Mouse (Mus musculus): ENCODE measurements at regions not wholly inside any gene's neighbourhood (a gene's known extent, or its start where the extent isn't known, plus 50 kb on each side); places are given as distances from the start of the nearest gene placed in this dataset.

DNA sequence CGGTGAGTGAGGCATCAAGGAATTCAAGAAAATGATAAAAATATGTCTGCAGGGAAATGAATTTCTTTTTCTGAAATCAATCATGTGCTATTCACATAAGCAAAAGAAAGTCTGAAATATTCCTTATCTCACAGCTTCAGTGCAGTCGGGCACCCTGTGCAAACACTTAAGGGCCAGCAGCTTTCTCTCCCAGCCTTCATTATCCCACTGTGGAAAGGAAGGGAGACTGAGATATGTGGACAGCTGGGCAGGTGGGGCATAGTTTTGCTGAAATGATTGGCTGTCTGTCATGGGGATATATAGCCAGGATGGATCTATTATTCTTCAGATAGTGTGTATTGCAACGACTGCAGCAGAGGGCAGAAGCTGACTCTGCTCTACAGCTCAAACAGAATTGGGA is 305.9 kb downstream of the Galc start:
- Histone ChIP-seq H3K36me3 (ENCODE audit: control insufficient read depth, insufficient read depth, low read length) (no peaks in the 10 kb centered on the region), H3K27ac (replicated peaks; ENCODE audit: low read depth, low read length) (no peak overlapping the region), H3K4me3 (replicated peaks; ENCODE audit: low read length) (no peak overlapping the region), H3K4me2 (replicated peaks; ENCODE audit: low read depth, low read length, severe bottlenecking) (no peak overlapping the region), H3K27me3 (ENCODE audit: control insufficient read depth, insufficient read depth, low read length) (no peaks in the 10 kb centered on the region), H3K9ac (ENCODE audit: low read depth, low read length, severe bottlenecking) (no peak overlapping the region), H3K9me3 (ENCODE audit: control insufficient read depth, low read length) (no peaks in the 10 kb centered on the region), H3K4me1 (ENCODE audit: control insufficient read depth, insufficient read depth, low read length) (no peaks in the 10 kb centered on the region)
- ATAC-seq (ENCODE audit: low FRiP score, low read depth): no peak
- 80% methylated on average over 3 of the region's 3 CpGs for WGBS
- no peak for TF ChIP-seq POLR2A (IDR thresholded peaks at IDR 0.05; ENCODE audit: borderline replicate concordance, extremely low read depth, insufficient read depth, insufficient read length)
- DNase-seq (ENCODE audit: low spot score): no peak

DNA sequence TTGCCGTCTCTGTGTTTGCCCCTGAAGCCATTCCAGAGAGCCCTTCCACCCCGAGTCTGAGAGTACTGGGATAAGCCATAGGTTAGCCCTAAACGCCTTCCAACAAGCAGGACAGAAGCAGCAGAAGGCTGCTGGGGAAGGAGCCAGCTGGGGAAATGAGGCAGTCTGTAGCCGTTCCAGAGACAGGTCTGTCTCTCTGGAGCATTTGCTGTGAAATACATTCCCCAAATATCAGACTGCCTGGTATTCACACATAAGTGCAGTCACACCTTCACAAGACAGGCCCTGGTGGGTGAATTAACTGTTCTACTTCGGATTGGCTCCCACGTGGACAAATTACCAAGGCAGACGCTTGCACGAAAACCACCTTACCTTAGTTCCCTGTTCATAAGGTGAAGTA is 307.1 kb downstream of the Galc start:
- Histone ChIP-seq H3K4me2 (replicated peaks; ENCODE audit: low read depth, low read length, severe bottlenecking) (no peak overlapping the region), H3K9me3 (ENCODE audit: control insufficient read depth, low read length) (no peaks in the 10 kb centered on the region), H3K27ac (replicated peaks; ENCODE audit: low read depth, low read length) (no peak overlapping the region), H3K9ac (ENCODE audit: low read depth, low read length, severe bottlenecking) (no peak overlapping the region), H3K27me3 (ENCODE audit: control insufficient read depth, insufficient read depth, low read length) (no peaks in the 10 kb centered on the region), H3K36me3 (ENCODE audit: control insufficient read depth, insufficient read depth, low read length) (no peaks in the 10 kb centered on the region), H3K4me1 (ENCODE audit: control insufficient read depth, insufficient read depth, low read length) (no peaks in the 10 kb centered on the region), H3K4me3 (replicated peaks; ENCODE audit: low read length) (no peak overlapping the region)
- WGBS: 60% methylated on average over 8 of the region's 8 CpGs
- no peak for DNase-seq (ENCODE audit: low spot score)
- TF ChIP-seq POLR2A (IDR thresholded peaks at IDR 0.05; ENCODE audit: borderline replicate concordance, extremely low read depth, insufficient read depth, insufficient read length): no peak
- ATAC-seq (ENCODE audit: low FRiP score, low read depth): no peak

DNA sequence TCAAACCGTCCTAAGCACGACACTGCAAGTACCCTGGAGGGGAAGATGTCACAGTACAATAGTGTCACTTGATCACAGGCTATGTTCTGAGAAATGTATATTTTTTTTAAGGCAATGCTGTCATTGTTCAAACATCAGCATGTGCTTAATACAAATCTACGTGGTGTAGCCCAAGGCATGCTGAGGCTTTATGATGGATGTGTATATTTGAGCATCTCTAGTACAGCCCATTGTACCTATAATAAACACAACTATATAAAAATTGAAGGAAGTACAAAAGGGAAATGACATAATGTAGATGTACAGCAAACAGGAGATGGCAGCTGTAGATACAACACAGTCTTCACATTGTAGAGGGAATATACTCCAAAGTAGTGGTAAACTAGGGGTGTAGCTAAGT is 309.2 kb downstream of the Galc start:
- Histone ChIP-seq H3K9me3 (ENCODE audit: control insufficient read depth, low read length) (0 out of 2 replicates have a peak, but pooled peaks cover 3% of the 10 kb centered on the region), H3K4me2 (replicated peaks; ENCODE audit: low read depth, low read length, severe bottlenecking) (no peak overlapping the region), H3K27me3 (ENCODE audit: control insufficient read depth, insufficient read depth, low read length) (no peaks in the 10 kb centered on the region), H3K4me1 (ENCODE audit: control insufficient read depth, insufficient read depth, low read length) (no peaks in the 10 kb centered on the region), H3K27ac (replicated peaks; ENCODE audit: low read depth, low read length) (no peak overlapping the region), H3K9ac (ENCODE audit: low read depth, low read length, severe bottlenecking) (no peak overlapping the region), H3K36me3 (ENCODE audit: control insufficient read depth, insufficient read depth, low read length) (no peaks in the 10 kb centered on the region), H3K4me3 (replicated peaks; ENCODE audit: low read length) (no peak overlapping the region)
- WGBS: 76% methylated on average over 3 of the region's 3 CpGs
- no peak for ATAC-seq (ENCODE audit: low FRiP score, low read depth)
- TF ChIP-seq POLR2A (IDR thresholded peaks at IDR 0.05; ENCODE audit: borderline replicate concordance, extremely low read depth, insufficient read depth, insufficient read length): no peak
- no peak for DNase-seq (ENCODE audit: low spot score)

DNA sequence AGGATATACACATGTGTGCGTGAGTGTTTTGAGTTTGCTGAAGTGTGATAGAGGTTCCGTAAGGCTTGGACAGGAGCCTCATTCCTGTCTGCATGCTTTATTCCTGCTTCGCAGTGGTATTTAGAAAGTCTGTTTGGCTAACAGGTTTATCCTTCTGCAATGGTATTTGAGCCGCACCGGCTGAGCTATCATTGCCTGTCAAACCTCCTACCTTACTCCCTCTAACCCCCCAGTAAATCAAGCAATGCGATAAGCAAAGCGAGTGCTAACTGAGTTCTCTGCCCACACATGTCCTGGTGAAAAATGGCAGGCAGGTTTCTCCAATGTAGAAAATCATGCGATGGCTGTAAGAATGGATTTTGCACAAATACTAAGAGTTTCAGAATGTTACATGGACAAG is 311.8 kb downstream of the Galc start:
- DNase-seq (ENCODE audit: low spot score): no peak
- ATAC-seq (ENCODE audit: low FRiP score, low read depth): no peak
- Histone ChIP-seq H3K9ac (ENCODE audit: low read depth, low read length, severe bottlenecking) (no peak overlapping the region), H3K9me3 (ENCODE audit: control insufficient read depth, low read length) (0 out of 2 replicates have a peak, but pooled peaks cover 3% of the 10 kb centered on the region), H3K4me3 (replicated peaks; ENCODE audit: low read length) (no peak overlapping the region), H3K27ac (replicated peaks; ENCODE audit: low read depth, low read length) (no peak overlapping the region), H3K4me1 (ENCODE audit: control insufficient read depth, insufficient read depth, low read length) (no peaks in the 10 kb centered on the region), H3K4me2 (replicated peaks; ENCODE audit: low read depth, low read length, severe bottlenecking) (no peak overlapping the region), H3K36me3 (ENCODE audit: control insufficient read depth, insufficient read depth, low read length) (no peaks in the 10 kb centered on the region), H3K27me3 (ENCODE audit: control insufficient read depth, insufficient read depth, low read length) (no peaks in the 10 kb centered on the region)
- WGBS: 76% methylated on average over 8 of the region's 8 CpGs
- no peak for TF ChIP-seq POLR2A (IDR thresholded peaks at IDR 0.05; ENCODE audit: borderline replicate concordance, extremely low read depth, insufficient read depth, insufficient read length)

DNA sequence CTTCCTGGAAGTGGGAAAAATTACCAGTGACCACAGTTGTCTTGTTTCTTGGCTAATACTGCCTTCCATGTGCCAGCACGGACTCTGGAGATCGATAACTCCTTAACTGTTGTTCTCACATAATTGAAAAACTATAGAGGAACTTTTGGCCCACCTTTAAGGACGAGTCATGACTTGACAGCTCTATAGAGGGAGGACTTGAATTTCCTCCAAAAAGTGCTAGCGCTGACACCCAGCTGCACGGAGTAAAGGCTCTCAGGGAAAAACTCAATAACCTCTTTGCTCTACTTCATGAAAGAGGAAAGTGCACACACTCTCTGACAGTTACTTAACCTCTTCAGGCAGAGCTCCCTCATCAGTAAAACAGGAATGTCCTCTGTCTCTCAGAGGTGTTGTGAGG is 320.9 kb downstream of the Galc start:
- no peak overlapping the region for H3K4me3 ChIP-seq (replicated peaks; ENCODE audit: low read length)
- ATAC-seq (ENCODE audit: low FRiP score, low read depth) (peak; percentile 37; the same call in 1 of the 2 replicates), DNase-seq (ENCODE audit: low spot score) (peak; percentile 56)
- no peak overlapping the region for H3K9ac ChIP-seq (ENCODE audit: low read depth, low read length, severe bottlenecking)
- TF ChIP-seq POLR2A (IDR thresholded peaks at IDR 0.05; ENCODE audit: borderline replicate concordance, extremely low read depth, insufficient read depth, insufficient read length): no peak
- no peaks in the 10 kb centered on the region for H3K4me1 ChIP-seq (ENCODE audit: control insufficient read depth, insufficient read depth, low read length)
- WGBS: 61% methylated on average over 5 of the region's 5 CpGs
- H3K36me3 ChIP-seq (ENCODE audit: control insufficient read depth, insufficient read depth, low read length): no peaks in the 10 kb centered on the region
- H3K9me3 ChIP-seq (ENCODE audit: control insufficient read depth, low read length): no peaks in the 10 kb centered on the region
- no peak overlapping the region for H3K4me2 ChIP-seq (replicated peaks; ENCODE audit: low read depth, low read length, severe bottlenecking)
- no peaks in the 10 kb centered on the region for H3K27me3 ChIP-seq (ENCODE audit: control insufficient read depth, insufficient read depth, low read length)
- H3K27ac ChIP-seq (replicated peaks; ENCODE audit: low read depth, low read length): no peak overlapping the region

DNA sequence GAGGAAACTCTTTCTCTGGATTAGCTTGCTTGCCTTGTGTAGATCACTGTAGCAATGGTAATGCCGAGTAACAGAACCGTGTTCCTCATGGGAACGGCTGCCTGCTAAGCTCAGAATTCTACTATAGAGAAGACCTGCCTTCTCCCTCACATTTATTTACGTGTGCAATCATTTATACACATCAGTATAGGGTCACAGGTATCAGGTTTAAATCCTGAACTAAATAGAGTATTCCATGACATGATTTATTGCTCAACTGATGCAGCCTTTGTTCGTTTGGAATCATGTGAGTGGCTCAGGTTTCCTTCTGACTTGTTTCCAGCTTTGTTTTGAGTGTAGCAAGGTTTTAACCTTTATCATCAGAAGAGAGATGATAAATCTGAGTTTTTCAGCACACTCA is 329.4 kb downstream of the Galc start:
- no peak for TF ChIP-seq POLR2A (IDR thresholded peaks at IDR 0.05; ENCODE audit: borderline replicate concordance, extremely low read depth, insufficient read depth, insufficient read length)
- H3K27ac ChIP-seq (replicated peaks; ENCODE audit: low read depth, low read length): no peak overlapping the region
- no peak overlapping the region for H3K9ac ChIP-seq (ENCODE audit: low read depth, low read length, severe bottlenecking)
- no peak for DNase-seq (ENCODE audit: low spot score)
- no peaks in the 10 kb centered on the region for H3K36me3 ChIP-seq (ENCODE audit: control insufficient read depth, insufficient read depth, low read length)
- H3K27me3 ChIP-seq (ENCODE audit: control insufficient read depth, insufficient read depth, low read length): no peaks in the 10 kb centered on the region
- H3K4me2 ChIP-seq (replicated peaks; ENCODE audit: low read depth, low read length, severe bottlenecking): no peak overlapping the region
- no peak for ATAC-seq (ENCODE audit: low FRiP score, low read depth)
- no peaks in the 10 kb centered on the region for H3K9me3 ChIP-seq (ENCODE audit: control insufficient read depth, low read length)
- H3K4me3 ChIP-seq (replicated peaks; ENCODE audit: low read length): no peak overlapping the region
- H3K4me1 ChIP-seq (ENCODE audit: control insufficient read depth, insufficient read depth, low read length): no peaks in the 10 kb centered on the region
- 70% methylated on average over 5 of the region's 5 CpGs for WGBS
